Mouse (Mus musculus) gastrocnemius, postnatal 25 days (tissue): Measurements from ENCODE around the gene Rxfp2. TPM values are rescaled to one million over a fixed set of nuclear protein-coding genes. Genes with fewer than 3 reads are reported as not detected.

Experiments
- DNase-seq: peaks from one replicate; pipeline ENCODE4 v3.0.0; 2022
- long read RNA-seq, 2 experiments: library from polyadenylated mRNA; stranded (forward); transcript quantifications; one replicate each; pipeline ENCODE4 v2.0.0; 2021
- total RNA-seq, 2 experiments: library from RNA; stranded (reverse); gene quantifications; 1 replicate in 1 of 2; 2 replicates in 1 of 2; pipeline ENCODE4 v1.2.3; 2021

The Rxfp2 gene
- total RNA-seq: not detected
- long read RNA-seq, experiment 1: 0 reads
- long read RNA-seq, experiment 2: 0 reads

- DNase-seq: no peak
Measured at GRCm38 (mm10) chr5:150018656-150019055, at the start of gene Rxfp2. Rxfp2 (plus strand) TSS chr5:150018675.

- DNase-seq: no peak
Measured at GRCm38 (mm10) chr5:149970261-149970660, 48.2 kb upstream of the Rxfp2 start.

GRCm38 (mm10) chr5:149977027-149977426 lies 41.4 kb upstream of the Rxfp2 start:
- no peak for DNase-seq

- DNase-seq: no peak
Measured at GRCm38 (mm10) chr5:149983621-149984020, 34.9 kb upstream of the Rxfp2 start.

- no peak for DNase-seq
Measured at GRCm38 (mm10) chr5:149994578-149994977, 23.9 kb upstream of the Rxfp2 start.

- DNase-seq: no peak
Measured at GRCm38 (mm10) chr5:149996614-149997013, 21.9 kb upstream of the Rxfp2 start.

GRCm38 (mm10) chr5:149997321-149998034 lies 21.0 kb upstream of the Rxfp2 start:
- DNase-seq: no peak

- no peak for DNase-seq
Measured at GRCm38 (mm10) chr5:149998311-149998710, 20.2 kb upstream of the Rxfp2 start.

- DNase-seq: no peak
Measured at GRCm38 (mm10) chr5:150005355-150005754, 13.1 kb upstream of the Rxfp2 start.

- no peak for DNase-seq
Measured at GRCm38 (mm10) chr5:150016861-150017260, 1.6 kb upstream of the Rxfp2 start.

- no peak for DNase-seq
Measured at GRCm38 (mm10) chr5:150017672-150018071, 803 bp upstream of the Rxfp2 start.

GRCm38 (mm10) chr5:150020851-150021250 lies 2.4 kb downstream of the Rxfp2 start:
- peak; percentile 41 for DNase-seq

GRCm38 (mm10) chr5:150021805-150022204 lies 3.3 kb downstream of the Rxfp2 start:
- no peak for DNase-seq

GRCm38 (mm10) chr5:150022556-150022955 lies 4.1 kb downstream of the Rxfp2 start:
- DNase-seq: no peak

- no peak for DNase-seq
Measured at GRCm38 (mm10) chr5:150023476-150023875, 5.0 kb downstream of the Rxfp2 start.

GRCm38 (mm10) chr5:150024188-150024587 lies 5.7 kb downstream of the Rxfp2 start:
- DNase-seq: no peak

- no peak for DNase-seq
Measured at GRCm38 (mm10) chr5:150024901-150025300, 6.4 kb downstream of the Rxfp2 start.

- DNase-seq: no peak
Measured at GRCm38 (mm10) chr5:150025326-150025725, 6.9 kb downstream of the Rxfp2 start.

- DNase-seq: peak; percentile 27
Measured at GRCm38 (mm10) chr5:150026509-150027087, 8.1 kb downstream of the Rxfp2 start.

- no peak for DNase-seq
Measured at GRCm38 (mm10) chr5:150031201-150031600, 12.7 kb downstream of the Rxfp2 start.

- DNase-seq: no peak
Measured at GRCm38 (mm10) chr5:150031634-150032033, 13.2 kb downstream of the Rxfp2 start.

GRCm38 (mm10) chr5:150032075-150032492 lies 13.6 kb downstream of the Rxfp2 start:
- DNase-seq: peak; percentile 78

- no peak for DNase-seq
Measured at GRCm38 (mm10) chr5:150036286-150036685, 17.8 kb downstream of the Rxfp2 start.

- no peak for DNase-seq
Measured at GRCm38 (mm10) chr5:150036918-150037317, 18.4 kb downstream of the Rxfp2 start.
